Mouse (Mus musculus) layer of hippocampus, adult 2 months (tissue): Measurements from ENCODE around the gene Wscd2. TPM values are rescaled to one million over a fixed set of nuclear protein-coding genes. Genes with fewer than 3 reads are reported as not detected.
A peak's percentile ranks its signal among the peaks of the same experiment; 100 is the strongest.

Source experiments
- DNase-seq, 2 experiments: peaks; one replicate each; pipeline ENCODE4 v3.0.0; 2022; ENCODE audit warnings: low spot score in 2 of 2
- H3K27ac ChIP-seq: fragments of 200-600 bp; 2 replicates; pipeline ENCODE4 v1.8.1; 2022
- H3K4me3 ChIP-seq: fragments of 200-600 bp; 2 replicates; pipeline ENCODE4 v1.8.1; 2022; ENCODE audit warnings: mild to moderate bottlenecking
- CTCF ChIP-seq: fragments of 200-600 bp; conservative IDR thresholded peaks from 2 replicates; pipeline ENCODE4 v1.8.1; 2022; ENCODE audit warnings: antibody characterized with exemption, mild to moderate bottlenecking, moderate library complexity
- total RNA-seq, 2 experiments: library from RNA; stranded (reverse); gene quantifications; 2 replicates each; pipeline ENCODE4 v1.2.3; 2021

The Wscd2 gene
- total RNA-seq, 2 experiments from 2014 or later = 85.0 to 89.1 TPM

- DNase-seq = no peak
- peak overlapping the region; percentile 39; the same call in 1 of the 2 replicates for H3K27ac ChIP-seq
- TF ChIP-seq CTCF = no peak
- H3K4me3 ChIP-seq = no peak overlapping the region; the same call in 1 of the 2 replicates
Measured at GRCm38 (mm10) chr5:113516873-113517336, 26.8 kb downstream of the Wscd2 start.

GRCm38 (mm10) chr5:113517387-113517786 is 27.3 kb downstream of the Wscd2 start:
- DNase-seq = no peak
- Histone ChIP-seq H3K27ac (no peak overlapping the region), H3K4me3 (no peak overlapping the region)
- TF ChIP-seq CTCF = no peak

- H3K27ac ChIP-seq = no peak overlapping the region
- H3K4me3 ChIP-seq = no peak overlapping the region
- no peak for DNase-seq
- no peak for TF ChIP-seq CTCF
Measured at GRCm38 (mm10) chr5:113521037-113521436, 30.9 kb downstream of the Wscd2 start.

GRCm38 (mm10) chr5:113538826-113539225 is 48.7 kb downstream of the Wscd2 start:
- Histone ChIP-seq H3K27ac (no peak overlapping the region), H3K4me3 (no peak overlapping the region)
- no peak for DNase-seq
- TF ChIP-seq CTCF = no peak

- no peak for TF ChIP-seq CTCF
- no peak for DNase-seq
- H3K27ac ChIP-seq = no peak overlapping the region
- H3K4me3 ChIP-seq = no peak overlapping the region
Measured at GRCm38 (mm10) chr5:113539438-113539837, 49.3 kb downstream of the Wscd2 start.

GRCm38 (mm10) chr5:113539858-113540257 is 49.7 kb downstream of the Wscd2 start:
- Histone ChIP-seq H3K4me3 (no peak overlapping the region), H3K27ac (no peak overlapping the region)
- no peak for DNase-seq
- TF ChIP-seq CTCF = no peak

GRCm38 (mm10) chr5:113541196-113541595 is 51.1 kb downstream of the Wscd2 start:
- no peak for DNase-seq
- no peak overlapping the region for H3K4me3 ChIP-seq
- no peak overlapping the region for H3K27ac ChIP-seq
- TF ChIP-seq CTCF = no peak

- Histone ChIP-seq H3K27ac (peak overlapping the region; percentile 32; the same call in 1 of the 2 replicates), H3K4me3 (no peak overlapping the region)
- DNase-seq = no peak
- no peak for TF ChIP-seq CTCF
Measured at GRCm38 (mm10) chr5:113542885-113543476, 52.8 kb downstream of the Wscd2 start.

- DNase-seq = peak; percentile 57 to 72
- Histone ChIP-seq H3K27ac (no peak overlapping the region), H3K4me3 (no peak overlapping the region)
- peak; percentile 94 for TF ChIP-seq CTCF
Measured at GRCm38 (mm10) chr5:113547949-113548700, 58.0 kb downstream of the Wscd2 start.

GRCm38 (mm10) chr5:113550249-113550648 is 60.1 kb downstream of the Wscd2 start:
- no peak for TF ChIP-seq CTCF
- no peak overlapping the region for H3K4me3 ChIP-seq
- no peak for DNase-seq
- H3K27ac ChIP-seq = no peak overlapping the region

- DNase-seq = no peak
- Histone ChIP-seq H3K27ac (no peak overlapping the region), H3K4me3 (no peak overlapping the region)
- TF ChIP-seq CTCF = no peak
Measured at GRCm38 (mm10) chr5:113550759-113551158, 60.6 kb downstream of the Wscd2 start.

GRCm38 (mm10) chr5:113553402-113553897 is 63.3 kb downstream of the Wscd2 start:
- Histone ChIP-seq H3K4me3 (no peak overlapping the region), H3K27ac (no peak overlapping the region)
- DNase-seq = no peak
- no peak for TF ChIP-seq CTCF

- no peak overlapping the region for H3K27ac ChIP-seq
- no peak for TF ChIP-seq CTCF
Measured at GRCm38 (mm10) chr5:113554095-113554494, 64.0 kb downstream of the Wscd2 start.

More at GRCm38 (mm10) chr5:113554095-113554494, 64.0 kb downstream of the Wscd2 start:
- H3K4me3 ChIP-seq = no peak overlapping the region
- no peak for DNase-seq
